Mouse (Mus musculus) effector memory CD4-positive, alpha-beta T cell, adult 5 months (primary cell): ENCODE results near the gene Dnah14. TPM values are rescaled to one million over a fixed set of nuclear protein-coding genes. Genes with fewer than 3 reads are reported as not detected.

Experiments used
- polyA plus RNA-seq: library from polyadenylated mRNA; unstranded; fragments of 100-300 nt; shearing (Covaris generic); gene quantifications from one replicate; pipeline ENCODE4 v1.2.1, GENCODE M21; 2017

Gene Dnah14
- 1.4 TPM for polyA plus RNA-seq

GRCm38 (mm10) chr1:181576322-181576721 lies at the start of gene Dnah14:
TSS of gene Dnah14 (plus strand) at chr1:181576559.

DNA sequence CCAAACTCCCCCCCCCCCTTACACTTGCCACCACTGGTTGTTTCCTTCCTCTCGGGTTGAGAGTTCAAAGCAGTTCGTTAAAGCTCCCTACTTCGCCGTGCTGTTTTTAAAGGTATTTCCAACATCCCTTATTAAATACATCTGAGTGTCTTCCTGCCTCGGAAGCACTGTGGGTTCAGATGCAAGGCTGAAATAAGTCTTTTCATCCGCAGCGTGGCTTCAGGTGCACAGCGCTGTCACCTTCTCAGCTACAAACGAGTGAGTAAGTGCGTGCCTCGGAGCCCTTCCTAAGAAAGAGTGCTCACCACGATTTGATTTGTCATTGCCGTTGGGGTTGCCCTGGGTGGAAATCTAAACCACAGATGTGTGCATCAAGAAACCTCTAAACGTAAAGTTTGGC lies 266.4 kb downstream of the Dnah14 start, which contains the start of gene Lbr:
Lbr (minus strand) TSS at position 266 of the 400 bp plus-strand sequence.

Other genes starting within 250 kb of the Dnah14 start
- 0.19 TPM for gene Cnih3, start 223.9 kb upstream of the Dnah14 start, polyA plus RNA-seq
- gene Ccdc121, start 65.1 kb upstream of the Dnah14 start, polyA plus RNA-seq: not detected